Mouse (Mus musculus) stomach, postnatal 0 days (tissue): ENCODE results near the gene Gnb1. TPM values are rescaled to one million over a fixed set of nuclear protein-coding genes. Genes with fewer than 3 reads are reported as not detected.
"Not testable (repeated sequence)": the region's sequence is repeated elsewhere in the genome, so short reads cannot be mapped to it uniquely, and the experiment has no call there.

Source experiments
- ATAC-seq: fragments of 200-750 bp; cut with Nextera tagmentation; 2 replicates; pipeline ENCODE4 v1.8.0; 2017; ENCODE audit not compliant: low FRiP score, low TSS enrichment
- DNase-seq: peaks from one replicate; pipeline ENCODE4 v3.0.0-alpha.2; 2016; ENCODE audit warnings: low spot score
- H3K27ac ChIP-seq: fragments of 300-500 bp; sonication (generic); replicated peaks from 2 replicates; pipeline ENCODE4 v1.5.1; 2014; ENCODE audit warnings: mild to moderate bottlenecking, control low read depth
- H3K27me3 ChIP-seq: fragments of 300-500 bp; sonication (generic); 2 replicates; pipeline ENCODE4 v1.6.1; 2014; ENCODE audit warnings: low read length; ENCODE audit not compliant: control insufficient read depth, insufficient read depth
- H3K36me3 ChIP-seq: fragments of 300-500 bp; sonication (generic); 2 replicates; pipeline ENCODE4 v1.6.1; 2014; ENCODE audit warnings: low read length, mixed read lengths; ENCODE audit not compliant: control insufficient read depth, insufficient read depth
- H3K4me1 ChIP-seq: fragments of 300-500 bp; sonication (generic); replicated peaks from 2 replicates; pipeline ENCODE4 v1.6.1; 2014; ENCODE audit warnings: antibody characterized with exemption; ENCODE audit not compliant: control insufficient read depth, insufficient read depth
- H3K4me2 ChIP-seq: fragments of 300-500 bp; sonication (generic); replicated peaks from 2 replicates; pipeline ENCODE4 v1.6.1; 2014; ENCODE audit warnings: low read depth, mild to moderate bottlenecking, control low read depth, moderate library complexity
- H3K4me3 ChIP-seq: fragments of 300-500 bp; sonication (generic); 2 replicates; pipeline ENCODE4 v1.5.1; 2014; ENCODE audit warnings: low read depth, low read length, control low read depth
- H3K9ac ChIP-seq: fragments of 300-500 bp; sonication (generic); 2 replicates; pipeline ENCODE4 v1.6.1; 2014; ENCODE audit warnings: mild to moderate bottlenecking, low read length, control low read depth, mixed read lengths
- H3K9me3 ChIP-seq: fragments of 300-500 bp; sonication (generic); 2 replicates; pipeline ENCODE4 v1.6.1; 2016; ENCODE audit warnings: low read length; ENCODE audit not compliant: control insufficient read depth
- CTCF ChIP-seq: IDR thresholded peaks from 2 replicates; pipeline ENCODE4 v1.5.1; 2016; ENCODE audit warnings: antibody characterized with exemption, low read depth, mild to moderate bottlenecking, moderate library complexity
- EP300 ChIP-seq: optimal IDR thresholded peaks from 2 replicates; pipeline ENCODE3; 2016; ENCODE audit warnings: antibody characterized with exemption
- WGBS: fragments of 180-500 bp; shearing (Covaris S2); extraction: QIAGEN DNeasy Blood & Tissue Kit; methylation state at CpG from one replicate; pipeline ENCODE4 v1.1.7; 2014; 5-methylcytosine and 5-hydroxymethylcytosine counted together
- polyA plus RNA-seq: library from polyadenylated mRNA; unstranded; fragments of >200 nt; fragmentation: Nextera tagmentation; extraction: Ambion mirVana; gene quantifications from 2 replicates; pipeline ENCODE4 v1.2.1, GENCODE M21; 2015

Gene Gnb1
- polyA plus RNA-seq, 1 experiment from 2014 or later, result 272 TPM

DNA sequence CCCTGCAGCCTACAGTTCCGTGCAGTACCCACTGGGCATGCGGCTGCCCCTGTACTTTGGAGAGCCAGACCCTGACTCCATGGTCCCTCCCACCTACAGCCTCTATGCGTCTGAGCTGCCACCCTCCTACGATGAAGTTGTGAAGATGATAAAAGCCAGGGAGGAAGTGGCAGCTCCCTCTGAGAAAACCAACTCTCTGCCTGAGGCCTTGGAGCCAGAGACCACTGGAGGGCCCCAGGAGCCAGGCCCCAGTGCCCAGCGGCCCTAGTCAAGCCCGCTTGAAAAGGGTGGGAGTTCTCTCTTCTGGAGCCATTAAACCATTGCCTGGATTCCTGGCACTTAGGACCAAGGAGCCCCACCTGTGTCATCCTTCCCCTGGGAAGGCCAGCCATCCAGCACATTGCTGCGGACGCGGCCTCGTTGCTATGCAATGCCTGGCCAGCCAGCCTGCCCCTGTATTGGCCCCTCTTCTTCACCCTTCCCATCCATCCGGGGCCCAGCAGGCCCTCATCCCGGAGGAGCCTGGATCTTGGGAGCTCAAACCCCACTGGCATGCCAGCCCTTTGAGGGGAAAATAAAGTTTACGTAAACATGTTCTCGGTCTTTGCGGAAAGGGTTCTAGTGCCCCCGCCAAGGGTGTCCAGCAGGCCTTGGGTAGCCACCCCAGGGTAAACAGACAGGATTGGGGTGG, 20.8 kb upstream of the Gnb1 start:
- 73% methylated on average over 16 of the region's 16 CpGs for WGBS
- Histone ChIP-seq H3K9ac (no peak overlapping the region), H3K4me3 (no peak overlapping the region), H3K36me3 (no peaks in the 10 kb centered on the region), H3K9me3 (no peaks in the 10 kb centered on the region), H3K4me2 (no peak overlapping the region), H3K4me1 (no peaks in the 10 kb centered on the region), H3K27me3 (no peaks in the 10 kb centered on the region), H3K27ac (no peak overlapping the region)
- ATAC-seq, result no peak
- DNase-seq, result no peak
- no peak for TF ChIP-seq EP300
- TF ChIP-seq CTCF, result no peak

DNA sequence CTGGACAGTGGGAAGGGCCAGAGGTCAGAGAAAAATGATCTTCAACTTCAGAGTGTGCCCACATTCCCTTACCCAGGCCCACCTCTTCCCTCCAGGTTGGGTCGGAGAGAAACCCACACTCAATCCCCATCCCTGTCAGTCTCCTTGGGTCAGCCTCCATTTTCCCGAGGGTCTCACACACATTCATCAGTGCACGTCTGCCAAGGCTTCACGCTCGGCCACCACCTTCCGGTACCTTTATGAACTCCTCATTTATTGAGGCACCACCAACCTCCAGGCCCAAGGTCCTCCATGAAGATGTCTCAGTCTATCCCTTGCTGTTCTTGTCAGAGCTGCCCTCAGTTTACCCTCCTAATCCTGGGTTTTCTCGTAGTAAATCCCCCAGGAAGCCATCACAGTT, 20.2 kb upstream of the Gnb1 start:
- Histone ChIP-seq H3K27me3 (no peaks in the 10 kb centered on the region), H3K9ac (no peak overlapping the region), H3K27ac (no peak overlapping the region), H3K4me3 (no peak overlapping the region), H3K36me3 (no peaks in the 10 kb centered on the region), H3K4me1 (no peaks in the 10 kb centered on the region), H3K9me3 (no peaks in the 10 kb centered on the region), H3K4me2 (no peak overlapping the region)
- DNase-seq (no peak), ATAC-seq (no peak)
- WGBS, result 91% methylated on average over 7 of the region's 7 CpGs
- TF ChIP-seq CTCF (no peak), EP300 (no peak)

DNA sequence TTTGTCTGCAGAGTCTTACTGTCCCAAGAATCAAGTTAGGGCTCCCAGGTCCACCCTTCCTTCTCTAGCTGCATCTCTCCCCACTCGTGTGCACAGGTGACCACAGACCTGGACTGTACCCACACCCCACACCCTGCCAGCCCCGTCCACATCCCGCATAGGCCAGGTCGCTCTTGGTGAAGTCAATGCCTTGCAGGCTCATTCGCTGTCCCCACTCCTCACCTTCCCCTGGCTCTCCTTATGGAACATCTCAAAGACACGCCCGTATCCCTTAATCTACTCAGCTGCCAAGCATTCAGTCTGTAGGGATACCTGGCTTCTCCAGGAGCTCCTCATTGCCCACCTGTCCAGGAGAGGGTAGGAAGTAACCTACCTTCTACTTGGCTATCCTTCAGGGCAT, 19.8 kb upstream of the Gnb1 start:
- Histone ChIP-seq H3K9ac (no peak overlapping the region), H3K27me3 (no peaks in the 10 kb centered on the region), H3K4me2 (no peak overlapping the region), H3K9me3 (no peaks in the 10 kb centered on the region), H3K27ac (no peak overlapping the region), H3K36me3 (no peaks in the 10 kb centered on the region), H3K4me3 (no peak overlapping the region), H3K4me1 (no peaks in the 10 kb centered on the region)
- 86% methylated on average over 7 of the region's 7 CpGs for WGBS
- no peak for ATAC-seq
- DNase-seq, result no peak
- no peak for TF ChIP-seq CTCF
- no peak for TF ChIP-seq EP300

DNA sequence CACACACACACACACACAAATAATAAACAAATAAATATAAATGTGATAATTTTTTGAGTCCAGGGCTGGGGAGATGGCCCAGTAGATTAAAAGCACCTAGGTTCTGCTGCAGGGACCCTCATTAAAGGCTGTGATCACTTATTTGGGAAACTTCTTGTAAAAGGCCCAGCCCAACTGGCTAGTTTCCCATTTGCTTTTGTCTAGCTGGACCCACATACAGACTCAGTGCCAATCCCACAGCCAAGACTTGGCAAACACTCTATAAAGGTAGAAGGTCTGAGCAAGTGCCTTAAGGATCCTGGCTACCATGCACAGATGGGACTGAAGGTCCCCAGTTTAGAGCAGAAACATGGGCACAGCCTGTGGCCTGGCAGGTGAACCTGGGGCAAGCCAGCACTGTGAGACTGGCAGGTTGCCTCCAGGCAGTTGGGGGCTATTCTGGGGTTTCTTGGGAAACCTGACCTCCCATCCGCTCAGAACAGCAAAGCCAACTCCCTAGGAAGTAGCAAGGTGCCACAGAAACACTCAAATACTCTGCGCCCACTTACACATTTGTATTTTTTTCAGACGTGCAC, 18.4 kb upstream of the Gnb1 start:
- no peak overlapping the region for H3K27ac ChIP-seq
- H3K9me3 ChIP-seq, result no peaks in the 10 kb centered on the region
- H3K4me2 ChIP-seq, result no peak overlapping the region
- no peak overlapping the region for H3K4me3 ChIP-seq
- no peaks in the 10 kb centered on the region for H3K4me1 ChIP-seq
- H3K36me3 ChIP-seq, result no peaks in the 10 kb centered on the region
- ATAC-seq (no peak), DNase-seq (no peak)
- H3K27me3 ChIP-seq, result no peaks in the 10 kb centered on the region
- no peak overlapping the region for H3K9ac ChIP-seq
- WGBS, result 70% methylated on average over 3 of the region's 3 CpGs
- TF ChIP-seq EP300 (no peak), CTCF (no peak)

DNA sequence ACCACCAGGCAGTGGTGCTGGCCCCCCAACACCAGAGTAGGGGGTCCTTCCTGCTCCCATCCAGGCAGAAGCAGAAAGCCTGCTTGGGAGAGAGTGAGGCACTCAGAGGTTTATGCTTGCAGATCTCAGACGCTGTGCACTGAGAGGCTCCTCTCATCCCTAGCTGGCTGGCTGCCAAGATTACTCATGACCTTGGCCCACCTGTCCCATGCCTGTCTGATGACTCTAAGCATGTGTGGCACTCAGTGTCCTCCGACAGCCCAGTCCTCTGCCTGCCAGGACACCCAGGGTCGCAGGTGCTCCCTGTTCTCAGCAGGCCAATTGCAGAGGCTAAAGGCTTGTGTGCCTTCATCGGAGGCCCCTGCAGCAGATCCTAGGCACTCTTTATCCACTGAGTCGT, 17.8 kb upstream of the Gnb1 start:
- no peaks in the 10 kb centered on the region for H3K4me1 ChIP-seq
- WGBS, result 23% methylated on average over 5 of the region's 5 CpGs
- no peak overlapping the region for H3K9ac ChIP-seq
- no peak overlapping the region for H3K27ac ChIP-seq
- TF ChIP-seq CTCF (no peak), EP300 (no peak)
- DNase-seq (no peak), ATAC-seq (peak; percentile 13; the same call in 1 of the 2 replicates)
- no peaks in the 10 kb centered on the region for H3K27me3 ChIP-seq
- no peaks in the 10 kb centered on the region for H3K9me3 ChIP-seq
- no peak overlapping the region for H3K4me2 ChIP-seq
- H3K36me3 ChIP-seq, result no peaks in the 10 kb centered on the region
- no peak overlapping the region for H3K4me3 ChIP-seq

DNA sequence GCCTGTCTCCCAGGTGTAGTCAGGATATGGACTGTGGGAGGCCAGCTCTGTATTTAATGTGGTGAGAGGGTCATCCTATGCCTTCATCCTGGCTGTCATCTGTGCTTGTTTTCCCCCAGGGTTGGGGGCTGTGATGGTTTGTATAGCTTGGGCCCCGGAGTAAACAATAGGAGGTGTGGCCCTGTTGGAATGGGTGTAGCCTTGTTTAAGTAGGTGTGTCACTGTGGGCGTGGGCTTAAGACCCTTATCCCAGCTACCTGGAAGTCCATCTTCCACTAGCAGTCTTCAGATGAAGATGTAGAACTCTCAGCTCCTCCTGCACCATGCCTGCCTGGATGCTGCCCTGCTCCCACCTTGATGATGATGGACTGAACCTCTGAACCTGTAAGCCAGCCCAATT, 17.4 kb upstream of the Gnb1 start:
- not testable (repeated sequence) for H3K4me3 ChIP-seq, DNase-seq, H3K9ac ChIP-seq, H3K36me3 ChIP-seq, H3K27me3 ChIP-seq, H3K27ac ChIP-seq, H3K4me2 ChIP-seq, H3K9me3 ChIP-seq, ATAC-seq, H3K4me1 ChIP-seq
- WGBS, result 41% methylated on average over 2 of the region's 2 CpGs
